Mouse (Mus musculus): ENCODE data around the gene Prkg1.

DNA sequence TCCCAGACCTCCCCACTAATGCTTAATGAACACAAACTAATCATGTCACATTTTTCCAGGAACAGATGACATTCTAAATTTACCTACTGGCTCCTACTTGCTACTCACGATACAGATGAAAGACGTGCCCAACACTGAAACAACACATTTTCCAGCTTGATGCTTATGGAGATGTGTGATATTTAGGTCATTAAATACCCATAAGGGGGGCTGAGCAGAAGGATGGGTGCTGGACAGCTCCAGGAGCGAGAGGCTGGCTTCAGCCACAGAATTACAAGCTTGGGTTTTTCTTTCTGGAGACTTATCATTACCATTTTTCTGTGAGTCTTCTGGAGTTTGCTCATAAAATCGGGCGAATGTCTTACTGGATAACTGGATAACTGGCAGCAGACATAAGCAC is 958.6 kb downstream of the Prkg1 start:
- TF ChIP-seq CTCF (IDR thresholded peaks at IDR 0.05; ENCODE audit: control insufficient read depth, insufficient read depth, low read length) (no peak), POLR2A (IDR thresholded peaks at IDR 0.05; ENCODE audit: borderline replicate concordance, control insufficient read depth, low read depth, low read length) (no peak)

All from bone marrow, adult 2 months (tissue).